Mouse (Mus musculus) spleen, postnatal 0 days (tissue): ENCODE data around the gene Tlr6. TPM values are rescaled to one million over a fixed set of nuclear protein-coding genes. Genes with fewer than 3 reads are reported as not detected.

Source experiments
- microRNA counts: library from miRNA; unstranded; fragments of <30 nt; microRNA quantifications from one replicate; lab custom pipeline; 2015
- polyA plus RNA-seq: library from polyadenylated mRNA; unstranded; fragments of >200 nt; fragmentation: Nextera tagmentation; extraction: Ambion mirVana; gene quantifications from 2 replicates; pipeline ENCODE4 v1.2.1, GENCODE M21; 2015

Tlr6 gene
- 1.1 and 1.8 TPM in 2 replicates for polyA plus RNA-seq

DNA sequence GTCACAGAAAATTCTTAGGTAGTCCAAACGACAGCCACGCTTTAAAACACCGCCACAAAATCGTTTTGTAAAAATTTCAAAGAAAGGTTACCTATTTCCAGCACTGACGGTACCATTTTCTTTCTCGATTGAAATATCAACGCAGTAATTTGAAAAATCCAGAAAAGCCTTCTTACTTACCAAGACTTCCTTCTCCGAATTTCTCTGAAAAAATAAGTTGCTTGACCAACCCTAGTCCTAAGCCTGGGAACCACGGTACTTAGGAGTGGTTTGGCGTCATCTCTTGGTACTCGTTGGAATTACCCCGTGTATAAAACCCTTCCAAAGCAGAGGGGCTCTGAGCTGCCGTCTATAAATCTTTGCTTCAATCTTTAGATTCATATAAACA, at the start of gene Tlr6:
Gene Tlr6, minus strand, starts transcription at position 255 of the 388 bp plus-strand sequence.

DNA sequence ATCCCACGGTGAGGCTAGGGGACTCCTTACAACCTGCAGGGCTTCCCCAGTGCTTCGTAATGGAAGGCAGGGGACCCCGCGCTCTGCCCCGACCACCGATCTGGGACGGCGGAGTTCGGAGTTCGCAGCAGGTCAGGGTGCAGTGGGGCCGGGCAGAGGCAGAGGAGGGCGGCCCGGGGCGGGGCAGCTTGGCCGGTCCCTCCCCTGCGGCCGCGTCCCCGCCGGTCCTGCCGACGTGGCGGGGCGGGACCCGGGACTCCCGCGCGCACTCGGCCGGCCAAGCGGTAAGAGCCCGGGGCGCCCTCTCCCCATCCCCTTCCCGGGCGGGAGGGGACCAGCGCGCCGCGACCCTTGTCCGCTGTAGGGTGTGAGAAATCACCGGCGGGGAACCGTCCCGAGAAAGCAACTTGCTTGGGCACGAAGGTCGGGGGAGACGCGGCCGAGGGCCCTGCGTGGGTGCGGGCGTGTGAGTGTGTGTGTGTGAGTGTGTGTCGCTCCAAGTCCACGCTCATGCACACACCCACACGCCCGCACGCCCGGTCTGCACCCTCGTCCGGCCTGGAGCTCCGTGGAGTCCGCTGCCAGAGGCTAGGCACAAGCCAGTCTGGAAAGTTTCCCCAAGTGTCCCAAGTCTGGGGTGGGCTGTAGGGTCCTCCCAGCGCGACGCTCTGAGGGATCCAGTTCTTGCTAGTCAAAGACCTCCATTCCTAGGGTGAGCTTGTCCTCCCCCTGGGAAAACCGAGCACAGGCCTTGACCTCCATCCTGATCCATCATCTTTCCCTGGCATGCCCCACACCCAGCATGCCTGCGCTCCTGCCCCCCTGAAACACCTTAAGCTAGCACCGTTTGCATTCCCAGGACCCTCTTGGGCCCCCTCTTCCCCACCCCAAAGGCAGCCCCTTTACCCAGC, 10.2 kb upstream of the Tlr6 start, which contains the start of gene Fam114a1:
Gene Fam114a1, plus strand, starts transcription at position 211 of the 911 bp plus-strand sequence.

MicroRNAs within 50 kb of the gene (microRNA counts, 519-probe panel; counts per million panel counts)
- microRNA mmu-miR-574-3p (lab: Ali Mortazavi, UCI) (88.3 counts per million), microRNA mmu-miR-574-5p (lab: Ali Mortazavi, UCI) (88.3 counts per million)

Other genes starting within 250 kb of the Tlr6 start
- gene Klf3, start 156.7 kb downstream of the Tlr6 start, polyA plus RNA-seq: 91.1 and 91.3 TPM in 2 replicates
- gene Tlr1, start 26.5 kb downstream of the Tlr6 start, polyA plus RNA-seq: 1.9 and 2.5 TPM in 2 replicates
- 12.3 and 14.4 TPM in 2 replicates for gene Fam114a1, start 10.0 kb upstream of the Tlr6 start, polyA plus RNA-seq
- gene Tmem156, start 132.0 kb upstream of the Tlr6 start, polyA plus RNA-seq: 3.6 and 4.6 TPM in 2 replicates
- gene Klhl5, start 147.4 kb upstream of the Tlr6 start, polyA plus RNA-seq: 11.3 and 15.7 TPM in 2 replicates
- 1.8 and 2.4 TPM in 2 replicates for gene Wdr19, start 239.6 kb upstream of the Tlr6 start, polyA plus RNA-seq